Mouse (Mus musculus) CH12.LX (cell line): ENCODE data around the gene Pitx2. TPM values are rescaled to one million over a fixed set of nuclear protein-coding genes. Genes with fewer than 3 reads are reported as not detected.

Experiments used
- DNase-seq: peaks from one replicate; pipeline ENCODE4 v3.0.0-alpha.2; 2013; ENCODE audit errors: extremely low read depth
- H3K27ac ChIP-seq: 2 replicates; pipeline ENCODE4 v1.5.1; 2012; ENCODE audit warnings: low read depth, mild to moderate bottlenecking, control low read depth, moderate library complexity; ENCODE audit not compliant: insufficient read depth
- H3K27me3 ChIP-seq: replicated peaks from 2 replicates; pipeline ENCODE3; 2012; ENCODE audit warnings: inconsistent platforms
- H3K36me3 ChIP-seq, 2 experiments: replicated peaks in 1 of 2; 2 replicates each; pipeline versions ENCODE3 to v1.6.1; 2012; ENCODE audit warnings: inconsistent platforms in 1 of 2, low read length in 1 of 2, mild to moderate bottlenecking in 1 of 2, mixed read lengths in 1 of 2, moderate library complexity in 1 of 2; ENCODE audit not compliant: control insufficient read depth in 1 of 2, insufficient read depth in 1 of 2
- H3K4me1 ChIP-seq, 2 experiments: 2 replicates each; pipeline ENCODE4 v1.6.1; 2012; ENCODE audit warnings: inconsistent platforms in 1 of 2, moderate library complexity in 1 of 2; ENCODE audit not compliant: insufficient read depth in 2 of 2, control insufficient read depth in 1 of 2
- H3K4me2 ChIP-seq: 2 replicates; pipeline ENCODE4 v1.6.1; 2012; ENCODE audit warnings: low read depth, mild to moderate bottlenecking, control low read depth; ENCODE audit not compliant: poor library complexity, insufficient read depth, severe bottlenecking
- H3K4me3 ChIP-seq, 3 experiments: fragments of 150-350 bp in 1 of 3; sonication (generic) in 1 of 3; replicated peaks in 1 of 3; 2 replicates each; pipeline versions ENCODE3 to v1.5.1; 2011 to 2012; ENCODE audit warnings: low read depth in 2 of 3, low read length in 2 of 3, mild to moderate bottlenecking in 2 of 3, moderate library complexity in 2 of 3, control low read depth in 1 of 3, improper control_type of control experiment in 1 of 3, inconsistent platforms in 1 of 3, mixed read lengths in 1 of 3; ENCODE audit not compliant: poor library complexity in 1 of 3
- H3K79me2 ChIP-seq: replicated peaks from 2 replicates; pipeline ENCODE4 v1.6.1; 2012; ENCODE audit warnings: mild to moderate bottlenecking, moderate library complexity; ENCODE audit not compliant: control insufficient read depth, poor library complexity, insufficient read depth, severe bottlenecking; ENCODE audit errors: extremely low read depth
- H3K9ac ChIP-seq: 2 replicates; pipeline ENCODE4 v1.6.1; 2012; ENCODE audit warnings: low read depth, mild to moderate bottlenecking, control low read depth, moderate library complexity; ENCODE audit not compliant: insufficient read depth
- H3K9me3 ChIP-seq: replicated peaks from 2 replicates; pipeline ENCODE3; 2012; ENCODE audit warnings: low read length, inconsistent platforms, mixed read lengths
- CHD2 ChIP-seq: IDR thresholded peaks from 2 replicates; pipeline ENCODE4 v1.6.1; 2011; ENCODE audit warnings: low read length, improper control_type of control experiment
- CTCF ChIP-seq, 2 experiments: IDR thresholded peaks in 1 of 2; conservative IDR thresholded peaks in 1 of 2; 2 replicates each; pipeline ENCODE4 v1.5.1; 2011 to 2012; ENCODE audit warnings: low read depth in 2 of 2, low read length in 2 of 2, improper control_type of control experiment in 1 of 2, inconsistent platforms in 1 of 2, mild to moderate bottlenecking in 1 of 2, moderate library complexity in 1 of 2
- E2F4 ChIP-seq: IDR thresholded peaks from 2 replicates; pipeline ENCODE4 v1.6.1; 2011; ENCODE audit warnings: low read depth, low read length, improper control_type of control experiment; ENCODE audit not compliant: insufficient replicate concordance
- ELF1 ChIP-seq: IDR thresholded peaks from 2 replicates; pipeline ENCODE4 v1.6.1; 2014; ENCODE audit warnings: low read depth, mild to moderate bottlenecking, inconsistent platforms, low read length, improper control_type of control experiment
- IRF4 ChIP-seq: IDR thresholded peaks from 2 replicates; pipeline ENCODE4 v1.6.1; 2014; ENCODE audit warnings: low read depth, mild to moderate bottlenecking, inconsistent platforms, low read length, improper control_type of control experiment
- KAT2A ChIP-seq: IDR thresholded peaks from 2 replicates; pipeline ENCODE4 v1.6.1; 2012; ENCODE audit warnings: low read length, improper control_type of control experiment, inconsistent platforms; ENCODE audit not compliant: insufficient replicate concordance
- MAX ChIP-seq: IDR thresholded peaks from 2 replicates; pipeline ENCODE4 v1.6.1; 2011; ENCODE audit warnings: low read length, improper control_type of control experiment
- NELFE ChIP-seq: IDR thresholded peaks from 2 replicates; pipeline ENCODE4 v1.6.1; 2011; ENCODE audit warnings: low read depth, low read length, improper control_type of control experiment
- NRF1 ChIP-seq: IDR thresholded peaks from 2 replicates; pipeline ENCODE4 v1.6.1; 2014; ENCODE audit warnings: low read depth, mild to moderate bottlenecking, inconsistent platforms, low read length, improper control_type of control experiment, moderate library complexity
- PAX5 ChIP-seq: IDR thresholded peaks from 2 replicates; pipeline ENCODE4 v1.6.1; 2012; ENCODE audit warnings: low read length, inconsistent platforms, mixed read lengths
- POLR2AphosphoS2 ChIP-seq: IDR thresholded peaks from 2 replicates; pipeline ENCODE4 v1.6.1; 2011; ENCODE audit warnings: low read depth, low read length, improper control_type of control experiment
- SIN3A ChIP-seq: IDR thresholded peaks from 2 replicates; pipeline ENCODE4 v1.6.1; 2012; ENCODE audit warnings: low read length, improper control_type of control experiment, inconsistent platforms
- TBP ChIP-seq: conservative IDR thresholded peaks from 2 replicates; pipeline ENCODE4 v1.6.1; 2011; ENCODE audit warnings: low read depth, low read length, improper control_type of control experiment
- UBTF ChIP-seq: IDR thresholded peaks from 2 replicates; pipeline ENCODE4 v1.6.1; 2012; ENCODE audit warnings: low read depth, mild to moderate bottlenecking, inconsistent platforms, low read length, improper control_type of control experiment, moderate library complexity
- USF1 ChIP-seq: IDR thresholded peaks from 2 replicates; pipeline ENCODE4 v1.6.1; 2014; ENCODE audit warnings: low read depth, mild to moderate bottlenecking, inconsistent platforms, low read length, improper control_type of control experiment
- ZKSCAN1 ChIP-seq: IDR thresholded peaks from 2 replicates; pipeline ENCODE4 v1.6.1; 2012; ENCODE audit warnings: low read depth, inconsistent platforms, low read length, improper control_type of control experiment, borderline replicate concordance
- ZMIZ1 ChIP-seq: IDR thresholded peaks from 2 replicates; pipeline ENCODE4 v1.6.1; 2012; ENCODE audit warnings: low read depth, mild to moderate bottlenecking, inconsistent platforms, low read length, improper control_type of control experiment
- ZNF384 ChIP-seq: IDR thresholded peaks from 2 replicates; pipeline ENCODE4 v1.6.1; 2012; ENCODE audit warnings: low read depth, low read length, improper control_type of control experiment, inconsistent platforms
- dilution Hi-C: fragments of 300-500 bp; cut with MboI; formaldehyde crosslinking; loops from 2 replicates; pipeline ENCODE4 v1.14.3; 2020; ENCODE audit warnings: low sequenced_read_pairs; ENCODE audit not compliant: extremely low pct_unique_long_range_greater_than_20kb, extremely low pct_ligation_motif_present
- in situ Hi-C: fragments of 300-500 bp; cut with MboI; formaldehyde crosslinking; loops from 3 replicates; pipeline ENCODE4 v1.14.3; 2019; ENCODE audit warnings: low sequenced_read_pairs, low pct_ligation_motif_present, low pct_unique_long_range_greater_than_20kb, mixed read lengths
- polyA plus RNA-seq: library from polyadenylated mRNA; unstranded; fragments of >175 nt; gene quantifications from 2 replicates; pipeline ENCODE4 v1.2.1, GENCODE M21; 2012; ENCODE audit warnings: low read depth; ENCODE audit not compliant: insufficient read length
- total RNA-seq, 2 experiments: library from RNA; depleted of rRNA; stranded (reverse); fragments of 300-350 nt in 1 of 2; fragments of >200 nt in 1 of 2; gene quantifications; 2 replicates each; pipeline ENCODE4 v1.2.3; 2012 to 2014

Pitx2 gene
- not detected in 2 replicates for total RNA-seq (2012; rRNA removed)
- total RNA-seq (2014; rRNA removed), result not detected in 2 replicates
- not detected in 2 replicates for polyA plus RNA-seq

DNA sequence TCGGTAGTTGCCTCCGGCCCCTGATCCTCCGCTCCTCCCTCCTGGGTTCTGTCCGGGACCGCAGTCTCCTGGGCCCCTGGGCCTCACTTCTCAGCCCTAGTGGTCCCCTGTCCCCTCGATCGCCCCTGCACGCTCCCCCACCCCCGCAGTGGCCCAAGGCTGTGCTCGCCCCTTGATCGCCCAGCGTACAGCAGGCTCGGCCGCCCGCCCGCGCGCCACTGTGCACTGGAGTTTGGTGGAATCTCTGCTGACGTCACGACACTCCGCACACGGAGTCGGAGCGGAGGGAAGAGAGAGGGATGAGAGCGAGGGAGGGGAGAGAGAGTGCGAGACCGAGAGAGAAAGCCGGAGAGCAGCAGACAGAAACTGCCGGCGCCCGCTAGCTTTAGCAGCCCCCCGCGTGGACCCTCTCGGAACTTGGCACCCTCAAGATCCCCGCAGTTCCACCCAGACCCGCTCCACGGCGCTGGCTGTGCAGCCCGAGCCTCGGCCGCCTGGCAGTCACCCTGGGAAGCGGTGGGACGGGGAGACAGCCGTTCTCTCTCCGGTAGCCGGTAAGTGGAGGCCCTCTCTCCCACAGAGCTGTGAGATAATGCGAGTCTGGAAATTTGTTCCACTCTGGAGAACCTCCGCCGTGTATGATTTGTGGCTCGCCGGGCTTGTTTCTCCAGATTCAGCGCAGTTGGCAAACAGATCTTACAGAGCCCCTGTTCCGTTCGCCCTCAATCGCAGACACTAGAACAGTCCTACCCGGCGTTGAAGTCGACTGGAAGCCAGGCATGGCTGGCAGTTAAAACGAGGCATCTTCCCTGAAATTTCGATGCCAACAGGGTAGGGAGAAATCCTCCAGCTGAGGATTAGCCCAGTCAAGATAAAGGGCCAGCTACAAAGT lies at the start of gene Pitx2:
Pitx2 (plus strand) TSS at position 270 of the 892 bp plus-strand sequence.
- Histone ChIP-seq H3K9ac (no peak within 1 kb of the TSS), H3K9me3 (peaks cover 80% of the 10 kb centered on the region), H3K27me3 (no peaks in the 10 kb centered on the region), H3K36me3 (no peaks in the 10 kb centered on the region), H3K79me2 (no peaks in the 10 kb centered on the region), H3K4me1 (no peaks in the 10 kb centered on the region), H3K27ac (no peak within 1 kb of the TSS), H3K4me3 (peak within 1 kb of the TSS in 1 of 3 experiments; percentile 7), H3K4me2 (no peak within 1 kb of the TSS)
- DNase-seq, result no peak
- dilution Hi-C loops, result no loop called here
- TF ChIP-seq NRF1 (no peak), CTCF (conservative IDR thresholded peaks at IDR 0.05 in 1 of 2, IDR thresholded peaks at IDR 0.05 in 1 of 2; ENCODE audit: low read depth in 2 of 2, low read length in 2 of 2) (no peak), SIN3A (no peak), E2F4 (no peak), ZNF384 (no peak), PAX5 (no peak), CHD2 (no peak), UBTF (no peak), KAT2A (no peak), IRF4 (no peak), TBP (no peak), POLR2AphosphoS2 (no peak), USF1 (no peak), NELFE (no peak)
- in situ Hi-C loops, result no loop called here

GRCm38 (mm10) chr3:129150001-129150400 lies 49.7 kb upstream of the Pitx2 start:
- no peaks in the 10 kb centered on the region for H3K79me2 ChIP-seq
- peaks cover 46% of the 10 kb centered on the region for H3K9me3 ChIP-seq
- DNase-seq, result no peak
- no peak overlapping the region for H3K4me2 ChIP-seq
- no peak overlapping the region for H3K4me3 ChIP-seq
- dilution Hi-C loops, result no loop called here
- no peaks in the 10 kb centered on the region for H3K4me1 ChIP-seq
- in situ Hi-C loops, result no loop called here
- no peaks in the 10 kb centered on the region for H3K27me3 ChIP-seq
- no peaks in the 10 kb centered on the region for H3K36me3 ChIP-seq
- H3K9ac ChIP-seq, result no peak overlapping the region
- no peak overlapping the region for H3K27ac ChIP-seq
- TF ChIP-seq MAX (no peak), ZKSCAN1 (no peak), IRF4 (no peak), ZMIZ1 (no peak), ELF1 (no peak)
